Mouse (Mus musculus) G1E (cell line): ENCODE measurements around the gene Aff3.

Source experiments
- CTCF ChIP-seq: IDR thresholded peaks from 2 replicates; pipeline ENCODE4 v1.5.1; 2012; ENCODE audit warnings: low read depth, low read length, inconsistent platforms, mixed read lengths
- GATA1 ChIP-seq: IDR thresholded peaks from 2 replicates; pipeline ENCODE4 v1.6.1; 2012; ENCODE audit warnings: borderline replicate concordance, low read length, inconsistent platforms, mixed read lengths
- GATA2 ChIP-seq: IDR thresholded peaks from 2 replicates; pipeline ENCODE4 v1.6.1; 2012; ENCODE audit warnings: low read depth, low read length, inconsistent platforms, borderline replicate concordance
- POLR2AphosphoS5 ChIP-seq: IDR thresholded peaks from 2 replicates; pipeline ENCODE4 v1.6.1; 2012; ENCODE audit warnings: low read depth, low read length, inconsistent platforms; ENCODE audit not compliant: insufficient replicate concordance
- TAL1 ChIP-seq: conservative IDR thresholded peaks from 2 replicates; pipeline ENCODE4 v1.6.1; 2012; ENCODE audit warnings: low read depth, low read length, inconsistent platforms, mixed read lengths

DNA sequence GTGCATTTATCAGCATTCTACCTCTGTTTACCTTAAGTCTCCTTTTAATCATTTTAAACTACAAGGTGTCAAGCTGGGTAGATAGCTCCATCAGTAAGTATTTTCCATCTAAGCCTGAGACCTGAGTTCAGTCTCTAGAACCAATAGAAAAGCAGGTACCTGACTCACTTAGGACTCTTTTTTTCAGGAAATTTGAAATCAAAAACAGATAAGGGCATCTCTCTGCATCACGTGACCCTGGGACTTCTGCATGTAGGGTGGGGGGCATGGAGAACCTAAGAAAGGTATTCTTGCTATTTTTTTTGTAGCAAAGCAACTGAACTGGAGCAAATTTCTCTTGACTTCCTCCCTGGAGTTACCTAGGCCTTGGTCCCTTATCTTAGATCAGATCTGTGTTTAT lies 523.4 kb downstream of the Aff3 start:
- TF ChIP-seq TAL1 (no peak), CTCF (no peak), GATA1 (no peak), POLR2AphosphoS5 (no peak), GATA2 (no peak)
